Mouse (Mus musculus) adrenal gland, postnatal 36 days (tissue): ENCODE results near the gene Olfr1411. TPM values are rescaled to one million over a fixed set of nuclear protein-coding genes. Genes with fewer than 3 reads are reported as not detected.

Experiments
- DNase-seq, 2 experiments: peaks; one replicate each; pipeline ENCODE4 v3.0.0; 2021; ENCODE audit warnings: mixed read lengths in 1 of 2
- long read RNA-seq, 2 experiments: library from polyadenylated mRNA; stranded (forward); transcript quantifications; one replicate each; pipeline ENCODE4 v2.0.0; 2021; ENCODE audit warnings: borderline sequencing depth in 2 of 2
- total RNA-seq, 2 experiments: library from RNA; stranded (reverse); gene quantifications; 2 replicates each; pipeline ENCODE4 v1.2.3; 2021

The Olfr1411 gene
- total RNA-seq = not detected
- long read RNA-seq, experiment 1 = 0 reads
- long read RNA-seq, experiment 2 = 0 reads

DNA sequence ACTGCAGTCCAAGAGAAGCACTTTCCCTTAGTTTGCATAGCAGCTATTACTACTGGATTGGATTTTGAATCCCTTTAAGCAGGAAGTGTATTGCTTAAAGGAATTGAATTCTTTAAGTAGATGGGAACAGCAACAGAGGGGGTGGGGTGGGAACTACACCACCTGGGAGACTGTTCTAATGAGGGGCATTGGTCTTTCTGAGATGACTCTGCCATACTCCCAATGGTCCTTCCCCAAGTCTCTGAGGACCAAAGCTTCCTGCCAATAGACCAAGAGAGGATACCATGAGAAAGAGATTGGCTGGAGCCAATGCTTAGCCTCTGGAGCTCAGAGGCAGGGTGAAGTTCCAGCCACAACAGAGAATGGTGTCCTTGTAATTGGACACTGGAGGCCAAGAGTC, at the start of gene Olfr1411:
Gene Olfr1411 (plus strand): TSS at position 301 of the 400 bp plus-strand sequence.
- DNase-seq = no peak

DNA sequence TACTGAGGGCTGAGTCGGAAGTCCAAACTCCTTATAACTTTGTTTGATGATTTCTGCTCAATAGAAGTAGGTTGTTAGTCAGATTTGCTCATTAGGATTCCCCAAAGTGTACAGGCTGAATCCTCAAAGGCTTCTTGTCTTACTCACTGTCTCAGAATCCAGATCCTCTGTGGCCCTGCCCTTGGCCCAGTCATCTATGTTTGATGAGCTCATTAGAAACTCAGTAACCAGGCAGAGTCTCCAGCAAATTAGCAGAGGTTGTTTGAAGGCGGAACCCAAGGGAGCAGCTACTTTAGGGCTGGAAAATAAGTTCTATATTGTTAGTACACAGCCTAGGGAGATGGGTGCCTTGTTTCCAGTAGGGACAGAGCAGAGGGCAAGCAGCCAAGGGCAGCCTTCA, 48.3 kb upstream of the Olfr1411 start:
- DNase-seq = peak; percentile 13 to 22

DNA sequence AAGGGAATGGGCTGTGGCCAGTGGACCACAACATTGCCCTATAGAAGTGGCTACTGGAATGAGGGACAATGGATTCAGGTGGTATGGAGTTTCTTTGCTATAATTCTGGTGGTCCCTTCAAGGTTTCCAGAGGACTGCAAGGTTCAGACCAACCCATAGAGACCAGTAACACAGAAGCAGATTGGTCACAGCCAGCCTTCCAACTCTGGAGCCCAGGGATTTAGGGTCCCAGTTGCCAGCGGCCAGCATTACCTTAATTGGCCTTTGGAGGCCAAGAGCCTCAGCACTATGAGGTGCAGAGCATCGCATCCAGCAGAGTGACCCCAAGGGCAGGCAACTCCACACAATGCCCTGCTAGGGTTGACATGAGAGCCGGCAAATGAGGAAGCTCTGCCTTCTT, 23.2 kb upstream of the Olfr1411 start, which contains the start of gene Olfr1413:
Gene Olfr1413 (plus strand): TSS at position 301 of the 400 bp plus-strand sequence.
- DNase-seq = no peak

DNA sequence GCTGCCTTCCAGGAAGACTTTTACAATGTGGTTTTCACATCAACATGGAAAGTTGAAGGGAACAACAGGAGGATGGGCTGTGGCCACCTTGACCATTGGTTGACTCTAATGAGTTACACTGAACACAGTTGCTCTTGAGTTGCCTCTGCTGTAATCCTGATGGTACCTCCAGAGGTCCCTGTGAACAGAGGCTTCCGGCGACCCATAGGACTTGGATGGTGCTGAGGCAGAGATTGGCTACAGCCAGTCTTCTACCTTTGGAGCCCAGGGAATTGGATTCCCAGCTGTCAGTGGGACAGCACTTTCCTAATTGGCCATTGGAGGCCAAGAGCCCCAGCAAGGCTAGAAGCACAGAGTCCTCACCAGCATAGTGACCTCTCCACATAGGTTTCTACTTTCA, 8.7 kb upstream of the Olfr1411 start, which contains the start of gene Olfr1412:
Gene Olfr1412 (plus strand): TSS at position 301 of the 400 bp plus-strand sequence.
- DNase-seq = no peak

DNA sequence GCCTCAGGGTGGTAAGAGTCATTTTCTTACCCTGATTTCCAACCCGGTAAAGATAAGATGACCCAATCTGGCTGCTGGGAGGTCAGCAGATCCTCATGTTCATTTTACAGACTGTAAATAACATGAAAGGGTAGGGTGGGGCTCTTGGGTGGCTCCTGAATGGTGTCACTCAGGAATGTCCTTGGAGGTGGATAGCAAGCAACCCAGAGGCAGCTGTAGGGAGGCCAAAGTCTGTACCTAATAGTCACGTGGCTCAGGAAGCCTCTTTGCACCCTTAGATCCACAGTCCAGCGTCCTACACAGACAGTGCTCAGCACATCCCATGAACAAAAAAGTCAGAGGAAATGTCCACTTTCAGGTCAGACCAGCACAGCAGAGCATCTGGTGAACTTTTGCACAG, 1.8 kb downstream of the Olfr1411 start:
- no peak for DNase-seq

DNA sequence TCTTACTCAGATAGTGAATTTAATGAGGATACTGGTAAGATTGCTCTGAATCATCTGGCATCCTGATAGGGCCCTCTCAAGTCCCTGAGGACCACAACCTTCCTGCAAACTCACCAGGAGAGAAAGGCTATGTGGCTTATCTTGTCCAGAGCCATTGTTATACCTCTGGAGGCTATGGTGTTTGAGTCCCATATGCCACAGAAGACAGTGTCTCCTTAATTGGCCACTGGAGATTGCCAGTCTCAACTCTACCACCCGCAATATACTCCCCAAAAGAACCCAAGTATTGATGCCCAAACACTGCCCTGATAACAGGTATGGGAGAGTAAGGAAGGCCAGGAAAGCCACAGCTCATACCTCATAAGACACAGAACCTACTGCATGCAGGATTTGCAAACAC, 11.3 kb downstream of the Olfr1411 start, which contains the start of gene Olfr1410:
Gene Olfr1410 (plus strand): TSS at position 301 of the 400 bp plus-strand sequence.
- DNase-seq = no peak

DNA sequence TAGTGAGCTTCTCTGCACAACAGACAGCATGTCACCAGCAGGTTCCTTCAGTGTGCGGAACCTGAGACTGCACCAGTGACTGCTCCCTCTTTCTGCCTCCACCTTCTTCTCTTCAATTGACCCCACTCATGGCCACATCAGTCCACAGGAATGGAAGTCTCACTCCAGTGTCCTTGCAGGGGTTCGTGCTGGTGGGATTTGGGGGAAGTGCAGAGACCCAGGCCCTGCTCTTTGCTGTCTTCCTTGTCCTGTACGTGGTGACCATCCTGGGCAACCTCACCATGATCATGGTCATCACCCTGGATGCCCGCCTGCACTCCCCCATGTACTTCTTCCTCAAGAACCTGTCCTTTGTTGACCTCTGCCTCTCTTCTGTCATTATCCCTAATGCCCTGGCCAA, 13.5 kb downstream of the Olfr1411 start:
- no peak for DNase-seq

DNA sequence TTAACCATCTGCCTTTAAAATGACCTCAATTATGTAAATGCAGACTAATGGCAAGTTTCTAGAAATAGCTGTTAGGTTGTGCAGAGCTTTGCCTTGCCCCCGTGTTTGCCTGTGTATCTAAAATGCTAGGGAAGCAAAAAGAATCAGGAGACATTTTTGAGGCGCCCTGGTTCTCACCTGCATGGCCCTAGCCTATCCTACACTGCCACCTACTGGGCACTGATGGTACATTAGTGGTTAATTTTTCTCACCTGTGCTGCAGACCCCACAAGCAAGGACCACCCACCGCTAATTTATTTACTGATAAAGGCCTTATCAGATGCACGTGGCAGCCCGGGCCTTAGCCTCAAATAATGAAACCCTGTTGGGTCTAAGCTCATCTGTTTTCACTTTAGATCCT, 16.8 kb downstream of the Olfr1411 start:
- DNase-seq = peak; percentile 38 to 59

DNA sequence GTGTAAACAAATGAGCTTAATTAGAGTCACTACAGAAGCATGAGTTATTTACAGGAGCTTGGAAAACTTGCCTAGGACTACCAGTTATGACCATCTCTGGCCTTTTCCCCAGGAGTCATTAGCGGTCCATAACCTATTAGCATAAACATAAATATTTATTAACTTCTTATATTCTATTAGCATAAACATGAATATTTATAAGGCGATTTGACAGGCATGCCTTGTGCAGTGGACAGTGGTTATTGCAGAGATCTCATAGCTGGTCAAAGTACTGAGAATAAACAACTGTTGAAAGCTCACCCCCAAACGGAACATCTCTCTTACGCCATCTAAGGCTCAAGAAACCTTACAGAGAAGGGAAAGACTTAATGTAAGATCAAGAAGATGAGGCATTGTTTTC, 19.0 kb downstream of the Olfr1411 start:
- DNase-seq = no peak

DNA sequence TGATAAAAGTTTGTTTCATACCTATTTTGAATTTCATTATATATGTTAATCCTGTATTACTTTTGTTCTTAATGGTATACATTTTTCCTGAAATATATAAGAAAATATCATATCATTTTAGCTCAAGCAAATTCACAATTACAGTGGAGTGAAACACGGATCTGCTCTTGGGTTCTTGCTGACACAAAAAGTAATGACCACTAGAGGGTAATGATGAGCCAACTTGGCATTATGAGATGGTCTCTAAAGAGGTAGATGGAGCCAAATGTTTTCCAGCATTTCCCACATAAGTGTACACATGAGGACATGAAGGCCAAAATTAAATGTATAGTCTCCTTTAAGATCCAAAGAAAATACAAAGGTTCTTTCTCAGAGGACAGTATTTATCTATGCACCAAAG, 20.3 kb downstream of the Olfr1411 start:
- no peak for DNase-seq

DNA sequence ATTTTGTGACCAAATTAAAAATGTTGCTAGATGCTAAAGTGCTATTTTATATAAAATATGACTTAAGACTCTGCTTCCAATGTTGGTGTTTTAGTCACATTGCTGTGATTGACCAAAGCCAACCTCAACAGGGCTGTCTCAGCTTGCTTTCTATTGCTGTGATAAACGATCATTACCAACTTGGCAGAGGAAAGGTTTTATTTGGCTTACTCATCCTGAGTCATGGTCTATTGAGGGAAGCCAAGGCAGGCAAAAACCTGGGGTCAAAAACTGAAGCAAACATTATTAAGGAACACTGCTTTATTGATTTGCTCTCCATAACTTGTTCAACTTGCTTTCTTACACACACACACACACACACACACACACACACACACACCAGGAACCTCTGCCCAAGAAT, 21.8 kb downstream of the Olfr1411 start:
- no peak for DNase-seq

DNA sequence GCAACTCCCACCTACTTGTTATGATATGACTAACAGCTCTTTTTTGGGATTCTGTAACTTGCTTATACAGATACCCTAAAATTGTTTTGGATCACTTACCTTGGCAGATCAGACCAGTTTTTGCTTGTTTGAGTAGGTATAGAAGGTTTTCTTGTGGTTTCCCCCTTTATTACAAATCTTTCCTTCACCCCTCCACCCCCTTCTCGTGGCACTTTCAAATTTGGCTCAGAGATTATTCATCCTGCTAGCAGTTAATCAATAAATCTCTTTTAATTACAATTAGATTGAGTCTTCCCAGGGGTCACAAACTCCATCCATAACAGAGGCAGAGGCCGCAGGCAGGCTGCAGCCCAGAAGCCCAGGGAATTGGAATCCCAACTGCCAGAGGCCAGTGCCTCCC, 23.3 kb downstream of the Olfr1411 start, which contains the start of gene Olfr12:
Gene Olfr12 (plus strand): TSS at position 301 of the 400 bp plus-strand sequence.
- no peak for DNase-seq

DNA sequence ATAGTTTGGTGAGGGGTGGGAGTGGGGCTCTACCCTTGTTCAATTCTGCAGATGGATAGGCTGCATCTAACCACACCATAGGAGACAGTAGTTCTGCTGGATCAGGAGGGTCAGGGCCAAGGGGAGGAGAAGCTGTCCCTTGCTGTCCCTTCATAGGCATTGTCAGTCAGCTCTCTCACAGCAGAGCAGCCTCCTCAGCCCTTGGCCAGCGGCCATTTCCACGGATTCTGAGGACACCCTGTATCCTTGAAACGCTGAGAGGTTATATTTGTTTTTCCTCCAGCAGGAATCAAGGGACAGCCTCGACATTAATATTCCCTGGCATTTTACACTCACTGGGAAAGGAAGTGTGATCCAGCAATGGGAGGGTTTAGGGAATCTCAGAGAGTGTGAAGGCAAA, 24.1 kb downstream of the Olfr1411 start:
- DNase-seq = peak; percentile 89 to 93

DNA sequence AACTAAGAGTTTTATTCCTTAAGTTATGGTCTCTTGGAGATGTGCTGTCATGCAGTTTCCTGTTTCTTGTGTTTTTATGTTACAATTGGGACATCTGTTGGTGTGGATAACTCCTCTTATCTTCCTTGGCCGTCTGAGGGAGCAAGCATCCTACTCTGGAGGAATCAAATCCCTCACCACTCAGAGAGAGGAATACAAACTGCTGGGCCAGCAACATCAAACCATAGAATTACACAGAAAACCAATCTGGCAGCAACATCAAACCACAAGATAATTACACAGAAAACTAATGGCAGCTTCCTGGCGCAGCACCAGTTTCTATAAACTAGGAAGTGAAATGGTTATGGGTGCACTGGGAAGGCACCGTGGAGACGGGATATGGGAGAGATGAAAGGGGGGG, 34.0 kb downstream of the Olfr1411 start:
- no peak for DNase-seq

DNA sequence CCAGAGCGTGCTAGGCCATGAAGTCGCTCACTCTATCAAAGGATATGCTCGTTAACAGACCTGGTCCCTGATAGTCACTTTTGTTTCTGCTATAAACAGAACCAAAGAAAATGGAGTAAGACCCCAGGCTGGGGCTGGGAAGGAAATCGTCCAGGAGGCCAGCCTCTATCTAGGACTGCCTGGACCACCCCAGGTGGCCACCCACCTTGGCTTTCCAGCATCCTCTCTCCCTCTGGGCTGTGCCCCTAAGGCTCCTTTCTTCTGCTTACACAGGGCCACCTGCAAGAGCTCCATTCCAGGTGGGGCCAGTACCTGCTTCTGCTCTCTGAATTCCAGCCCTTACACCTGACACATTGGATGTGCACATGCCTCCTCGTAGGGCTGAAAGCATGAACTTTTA, 38.0 kb downstream of the Olfr1411 start:
- DNase-seq = no peak

DNA sequence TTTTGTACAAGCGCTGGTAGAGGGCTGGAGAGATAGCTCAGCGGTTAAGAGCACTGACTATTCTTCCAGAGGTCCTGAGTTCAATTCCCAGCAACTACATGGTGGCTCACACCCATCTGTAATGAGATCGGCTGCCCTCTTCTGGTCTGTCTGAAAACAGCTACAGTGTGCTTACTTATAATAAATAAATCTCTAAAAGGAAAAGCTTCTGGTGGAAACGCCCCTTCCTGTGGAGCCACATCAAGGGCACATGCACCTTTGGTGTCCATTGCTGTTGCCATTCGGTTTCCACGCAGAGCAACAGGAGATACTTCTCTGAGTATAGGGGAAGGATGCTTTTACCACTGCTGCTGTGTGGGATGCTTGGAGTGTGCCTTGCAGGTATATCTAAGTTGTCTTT, 38.7 kb downstream of the Olfr1411 start:
- DNase-seq = no peak

DNA sequence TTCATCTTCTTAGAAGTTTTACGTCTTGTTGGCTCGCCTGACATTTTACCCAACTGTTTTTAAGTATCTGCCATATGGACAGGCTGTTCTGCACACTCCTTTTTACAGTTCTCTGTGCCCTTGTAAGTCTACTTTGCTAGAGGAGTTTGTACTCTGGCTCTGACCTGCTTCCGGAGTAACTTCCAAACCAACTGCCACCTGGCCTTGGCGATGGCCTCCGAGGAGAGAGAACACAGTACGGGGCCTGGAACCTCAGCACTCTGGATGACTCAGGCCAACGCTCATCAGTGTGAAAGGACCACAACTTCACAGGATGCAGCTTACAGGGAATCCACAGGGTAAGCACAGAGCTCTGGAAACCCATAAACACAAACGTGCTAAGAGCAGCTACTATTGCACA, 39.5 kb downstream of the Olfr1411 start:
- peak in 1 of 2 experiments; percentile 37 for DNase-seq

DNA sequence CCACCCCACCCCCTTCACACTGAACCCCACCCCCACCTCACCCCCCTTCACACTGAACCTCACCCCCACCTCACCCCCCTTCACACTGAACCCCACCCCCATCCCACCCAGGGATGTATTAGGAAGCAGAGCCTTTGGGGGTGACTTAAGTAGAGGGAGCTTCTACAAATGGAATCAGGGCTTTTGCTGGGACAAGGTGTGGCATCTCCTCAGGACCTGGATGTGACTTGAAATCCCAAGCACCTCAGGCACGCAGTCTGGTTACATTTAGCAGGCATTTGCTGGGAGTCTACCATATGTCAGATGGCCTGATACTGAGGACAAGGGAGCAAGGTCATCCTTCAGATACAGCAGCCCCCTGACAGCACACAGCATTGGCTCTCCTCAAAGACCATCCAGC, 40.4 kb downstream of the Olfr1411 start:
- no peak for DNase-seq

DNA sequence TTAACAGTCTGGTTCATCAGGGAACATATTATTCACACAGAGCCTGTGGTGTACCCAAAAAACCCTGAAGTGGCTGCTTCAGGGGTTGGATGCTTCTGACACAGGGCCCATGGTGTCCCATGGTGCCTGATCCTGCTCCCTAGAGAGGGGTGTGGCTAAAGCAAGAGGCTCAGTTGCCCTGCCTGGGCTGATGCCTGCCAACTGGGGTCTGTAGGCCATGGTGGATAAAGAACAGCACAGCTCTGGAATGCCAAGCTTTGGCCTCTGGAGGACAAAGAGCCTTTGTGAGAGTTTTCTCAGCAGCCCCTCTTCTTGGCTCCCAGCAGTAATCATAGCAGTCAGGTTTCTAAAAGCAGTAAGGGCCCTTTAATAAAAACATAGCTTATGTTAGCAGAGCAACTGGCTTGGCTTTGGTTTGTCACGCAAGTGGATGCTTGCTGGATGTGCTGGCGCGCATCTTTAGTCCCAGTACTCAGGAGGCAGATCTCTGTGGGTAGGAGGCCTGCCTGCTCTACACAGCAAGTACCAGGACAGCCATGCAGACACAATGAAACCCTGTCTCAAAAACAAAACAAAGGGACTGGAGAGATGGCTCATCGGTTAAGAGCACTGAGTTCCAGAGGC, 40.9 kb downstream of the Olfr1411 start:
- no peak for DNase-seq

DNA sequence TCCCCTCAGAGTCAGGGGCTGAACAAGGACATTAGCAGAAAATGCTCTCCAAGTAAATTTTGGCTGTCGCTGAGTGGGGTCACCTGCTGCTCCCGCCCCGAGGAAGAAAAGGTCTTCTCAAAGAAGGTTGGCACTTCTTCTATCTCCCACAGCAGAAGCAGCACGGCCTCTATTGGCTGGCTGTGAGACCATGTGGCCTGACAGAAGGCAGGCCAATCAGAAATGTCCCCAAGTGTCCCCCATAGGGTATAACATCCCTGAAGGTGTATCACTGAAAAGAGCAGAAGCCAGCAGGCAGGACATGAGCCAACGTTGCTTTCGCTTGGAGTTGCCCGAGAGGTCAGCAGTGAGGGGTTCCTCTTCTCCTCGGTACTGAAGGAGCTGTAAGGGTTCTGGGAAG, 41.8 kb downstream of the Olfr1411 start:
- no peak for DNase-seq

DNA sequence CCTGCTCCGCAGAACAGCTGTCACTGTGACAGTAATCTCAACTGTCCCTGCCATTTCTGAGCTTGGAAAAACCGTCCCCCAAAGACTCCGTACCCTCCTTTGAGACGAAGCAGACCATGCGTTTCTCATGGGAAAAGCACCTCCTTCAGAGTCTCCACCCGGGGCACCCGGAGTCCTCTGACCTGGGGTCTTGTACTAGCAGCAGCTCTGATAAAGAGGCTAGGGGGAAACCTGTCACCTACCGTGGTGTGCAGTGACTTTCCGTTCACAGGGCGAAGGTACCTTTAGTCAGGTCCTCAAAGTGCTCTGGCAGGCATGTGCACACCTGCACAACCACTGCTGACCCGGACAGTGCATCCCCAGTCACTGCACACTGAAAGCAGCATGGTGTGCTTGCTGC, 42.5 kb downstream of the Olfr1411 start:
- no peak for DNase-seq

DNA sequence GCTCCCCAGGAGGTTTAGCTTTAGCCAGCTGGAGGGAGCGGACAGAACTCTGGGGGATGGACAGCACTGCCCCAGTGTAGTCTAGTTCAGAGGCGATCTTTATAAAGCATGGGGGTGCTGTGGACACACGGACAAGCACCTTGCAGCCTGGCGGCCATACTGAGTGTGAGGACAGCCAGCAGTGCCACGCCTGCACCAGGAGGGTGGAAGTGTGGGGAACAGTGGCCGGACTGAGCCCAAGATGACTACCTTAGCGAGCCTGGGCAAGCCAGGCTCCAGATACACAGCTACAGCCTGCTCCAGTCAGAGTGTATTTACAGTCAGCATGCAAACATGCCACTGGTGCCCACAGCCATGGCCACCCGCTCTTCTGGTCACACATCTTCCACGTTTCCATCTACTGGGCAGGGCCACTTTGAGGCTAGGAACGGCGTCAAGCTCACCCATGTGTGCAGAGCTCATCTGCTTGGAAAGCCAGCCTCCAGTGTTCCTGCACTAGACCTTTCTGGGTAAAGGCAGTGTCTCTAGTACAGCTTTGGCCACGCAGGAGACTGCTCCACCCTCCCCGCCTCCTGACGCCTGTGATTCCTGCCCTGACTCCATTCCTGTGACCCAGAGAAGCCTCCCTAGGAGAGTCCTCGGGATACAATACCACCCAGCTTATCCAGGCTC, 43.4 kb downstream of the Olfr1411 start:
- no peak for DNase-seq

DNA sequence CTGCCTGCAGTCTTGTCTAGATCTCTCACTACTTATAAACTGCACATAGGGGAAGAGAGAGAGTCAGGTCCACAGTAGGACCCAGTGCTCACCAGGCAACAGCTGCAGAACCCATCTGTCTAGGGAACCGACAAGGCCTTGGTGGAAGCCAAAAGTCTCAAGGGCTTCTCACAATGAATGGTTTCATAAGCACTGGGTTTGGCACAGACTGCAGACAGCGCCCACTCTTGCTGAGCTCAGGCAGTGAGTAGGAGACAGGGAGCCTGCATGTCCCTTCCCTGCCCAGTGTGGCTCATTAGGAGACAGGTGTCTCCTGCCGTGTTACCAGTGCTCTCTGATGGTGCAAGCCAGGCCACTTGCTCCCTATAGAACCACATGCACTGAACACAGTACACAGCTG, 44.0 kb downstream of the Olfr1411 start:
- DNase-seq = peak; percentile 52 to 72

DNA sequence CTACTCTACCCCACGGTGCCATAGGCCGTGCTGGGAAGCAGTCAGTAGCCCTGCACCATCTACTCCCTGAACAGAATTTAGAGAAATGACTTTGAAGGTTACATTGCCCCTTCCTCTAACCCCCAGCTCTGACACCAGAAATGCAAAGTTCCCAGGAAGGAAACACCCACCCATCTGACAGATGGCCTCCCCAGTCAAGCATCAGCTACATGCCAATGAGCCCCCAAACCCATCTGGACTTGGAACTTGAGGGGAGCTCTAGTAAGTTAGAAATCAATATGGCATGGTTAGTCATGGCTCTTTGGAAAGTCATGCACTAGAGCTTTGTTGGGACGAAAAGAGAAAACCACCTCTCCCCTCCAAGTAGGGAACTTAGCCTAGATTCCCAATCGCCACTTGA, 44.5 kb downstream of the Olfr1411 start:
- no peak for DNase-seq
